24 mouse cellular contexts compared by ENCODE assay signal in genomic region chr3:36452502-36452901, GRCm38 (mm10). TPM values are rescaled to one million over a fixed set of nuclear protein-coding genes. Genes with fewer than 3 reads are reported as not detected.
DNase-seq lines count a peak whose midpoint lies in the region; TF ChIP-seq lines count a peak whose summit lies in the region.
"Had no signal": no experiment of that assay in that cellular context is flagged by ENCODE, and none has a peak within 500 bp of the region (broad histone marks: within the 10 kb centered on the region; RNA-seq: fewer than 3 reads in every experiment).

No protein-coding gene starts in this region.

- peaks cover 12% of the 10 kb centered on the region for H3K79me2 ChIP-seq in C2C12 (ENCODE audit: control insufficient read depth, insufficient read depth)
- no peaks in the 10 kb centered on the region for H3K79me2 ChIP-seq in myocyte (ENCODE audit: control insufficient read depth, insufficient read depth)

- no peak for TF ChIP-seq CTCF in C2C12 (IDR thresholded peaks at IDR 0.05; ENCODE audit: control insufficient read depth, insufficient read depth, insufficient read length)

- no peak overlapping the region for H3ac ChIP-seq in C2C12 (ENCODE audit: control insufficient read depth, insufficient read length, low read depth)
- H3ac ChIP-seq in myocyte (ENCODE audit: control insufficient read depth, insufficient read length), result no peak overlapping the region

- H3K36me3 ChIP-seq in C2C12 (ENCODE audit: control insufficient read depth, insufficient read depth), result peaks cover 91% of the 10 kb centered on the region
- H3K36me3 ChIP-seq in myocyte (ENCODE audit: control insufficient read depth, insufficient read depth), result peaks cover 54% of the 10 kb centered on the region
- H3K36me3 ChIP-seq: forebrain, embryonic 15.5 days had no signal

- peaks cover 2% of the 10 kb centered on the region for H3K79me3 ChIP-seq in C2C12 (ENCODE audit: low read depth)

- H3K4me3 ChIP-seq in C2C12 (ENCODE audit: insufficient read depth, poor library complexity, severe bottlenecking), result no peak overlapping the region
- no peak overlapping the region for H3K4me3 ChIP-seq in myocyte
- H3K4me3 ChIP-seq: embryonic facial prominence, embryonic 13.5 days; embryonic facial prominence, embryonic 15.5 days; forebrain, embryonic 13.5 days; forebrain, embryonic 15.5 days had no signal

- peak; percentile 42 for DNase-seq in MN1 (ENCODE audit: low spot score)
- no peak for DNase-seq in left cerebral cortex, adult 18-20 months (ENCODE audit: low spot score in 2 of 2)
- DNase-seq in Muller cell, postnatal 12 days (ENCODE audit: inconsistent ontology term), result no peak
- DNase-seq: adrenal gland, adult 8-10 months; adrenal gland, postnatal 14 days; adrenal gland, postnatal 36 days; cerebellum, adult 11 months; cerebellum, adult 18-20 months; cerebellum, adult 8-10 months; cerebellum, adult 9-11 months; cerebellum, postnatal 14 days; cerebellum, postnatal 36 days; embryo, embryonic 11 days; forebrain, postnatal 0 days had no signal

- no peak for TF ChIP-seq POLR2A in myocyte (IDR thresholded peaks at IDR 0.05; ENCODE audit: insufficient read length, low read depth)

- H3K4me2 ChIP-seq in myocyte (ENCODE audit: low read depth), result no peak overlapping the region
- H3K4me2 ChIP-seq: embryonic facial prominence, embryonic 13.5 days; embryonic facial prominence, embryonic 15.5 days; forebrain, embryonic 13.5 days; forebrain, embryonic 15.5 days had no signal

- H3K27me3 ChIP-seq in C2C12 (ENCODE audit: control insufficient read depth, insufficient read depth, insufficient read length) (no peaks in the 10 kb centered on the region), myocyte (ENCODE audit: control insufficient read depth, insufficient read depth, insufficient read length) (no peaks in the 10 kb centered on the region)
- H3K27me3 ChIP-seq: CH12.LX; embryonic facial prominence, embryonic 13.5 days; embryonic facial prominence, embryonic 15.5 days; forebrain, embryonic 13.5 days; forebrain, embryonic 15.5 days; Patski had no signal

TF ChIP-seq in C2C12, 6 proteins besides CTCF, POLR2A, EP300 and RAD21:
- TF ChIP-seq MYOD1 (IDR thresholded peaks at IDR 0.05; ENCODE audit: control insufficient read depth, insufficient read length, low read depth) (peak; percentile 85), USF1 (IDR thresholded peaks at IDR 0.05; ENCODE audit: low read depth) (no peak), FOSL1 (IDR thresholded peaks at IDR 0.05; ENCODE audit: insufficient read depth, low read length, poor library complexity, severe bottlenecking) (no peak), MYOG (IDR thresholded peaks at IDR 0.05; ENCODE audit: control insufficient read depth, extremely low read depth, insufficient read length) (no peak), CEBPB (IDR thresholded peaks at IDR 0.05; ENCODE audit: low read depth) (no peak), MAX (IDR thresholded peaks at IDR 0.05) (no peak)

TF ChIP-seq in myocyte, 11 proteins besides CTCF, POLR2A, EP300 and RAD21:
- TF ChIP-seq TCF3 (IDR thresholded peaks at IDR 0.05; ENCODE audit: insufficient read length, low read depth) (no peak), CEBPB (IDR thresholded peaks at IDR 0.05; ENCODE audit: insufficient read depth, poor library complexity, severe bottlenecking) (no peak), POLR2AphosphoS2 (IDR thresholded peaks at IDR 0.05; ENCODE audit: insufficient read length, low read depth) (no peak), REST (IDR thresholded peaks at IDR 0.05; ENCODE audit: insufficient read depth, insufficient read length) (no peak), MYOG (IDR thresholded peaks at IDR 0.05; ENCODE audit: control insufficient read depth in 1 of 3, insufficient read depth in 1 of 3, insufficient read length in 2 of 3, low read depth in 2 of 3) (no peak), E2F4 (IDR thresholded peaks at IDR 0.05; ENCODE audit: insufficient read depth) (no peak), USF1 (IDR thresholded peaks at IDR 0.05; ENCODE audit: low read depth) (no peak), SRF (IDR thresholded peaks at IDR 0.05; ENCODE audit: control insufficient read depth, insufficient read length, low read depth) (peak; percentile 89), MYOD1 (IDR thresholded peaks at IDR 0.05; ENCODE audit: control insufficient read depth in 1 of 3, insufficient read length in 2 of 3, low read depth in 2 of 3) (peak in 2 of 3 experiments; percentile 66 to 72)

RNA-seq across cellular contexts. Expression of gene Anxa5, which starts 23.2 kb away (rescaled TPM):
- polyA plus RNA-seq in C2C12 (2012; fragmentation: generic; extraction: Trizol) (441 TPM), myocyte (2012; fragmentation: generic; extraction: Trizol) (313 TPM)
- total RNA-seq in left cerebral cortex, adult 18-20 months (2021), result 10 to 100 TPM; 71.6 to 82.2 TPM

RNA-seq across cellular contexts. Expression of gene 1810062G17Rik, which starts 23.2 kb away (rescaled TPM):
- polyA plus RNA-seq in C2C12 (2012; fragmentation: generic; extraction: Trizol) (0.33 TPM), myocyte (2012; fragmentation: generic; extraction: Trizol) (0.46 TPM)
- not detected for total RNA-seq in left cerebral cortex, adult 18-20 months (2021)
- total RNA-seq: common myeloid progenitor, adult 5-6 weeks; forebrain, postnatal 0 days had no signal
- polyA plus RNA-seq: forebrain, embryonic 15.5 days; G1E had no signal
